Mouse (Mus musculus) hindbrain, embryonic 10.5 days (tissue): ENCODE results near the gene Arvcf. TPM values are rescaled to one million over a fixed set of nuclear protein-coding genes. Genes with fewer than 3 reads are reported as not detected.

ENCODE experiments used
- DNase-seq: peaks from one replicate; pipeline ENCODE4 v3.0.0-alpha.2; 2017; ENCODE audit warnings: low spot score
- H3K27ac ChIP-seq: fragments of 300-500 bp; sonication (generic); 2 replicates; pipeline ENCODE4 v1.5.1; 2016; ENCODE audit warnings: mild to moderate bottlenecking, moderate library complexity
- H3K27me3 ChIP-seq: fragments of 300-500 bp; sonication (generic); 2 replicates; pipeline ENCODE4 v1.6.1; 2016; ENCODE audit warnings: mild to moderate bottlenecking; ENCODE audit not compliant: poor library complexity, insufficient read depth, severe bottlenecking
- H3K36me3 ChIP-seq: fragments of 300-500 bp; sonication (generic); 2 replicates; pipeline ENCODE4 v1.6.1; 2016; ENCODE audit warnings: mild to moderate bottlenecking, moderate library complexity
- H3K4me1 ChIP-seq: fragments of 300-500 bp; sonication (generic); replicated peaks from 2 replicates; pipeline ENCODE4 v1.6.1; 2016; ENCODE audit warnings: mild to moderate bottlenecking
- H3K4me3 ChIP-seq: fragments of 300-500 bp; sonication (generic); 2 replicates; pipeline ENCODE4 v1.5.1; 2016; ENCODE audit warnings: mild to moderate bottlenecking, moderate library complexity
- H3K9me3 ChIP-seq: fragments of 300-500 bp; sonication (generic); 2 replicates; pipeline ENCODE4 v1.6.1; 2016; ENCODE audit warnings: mild to moderate bottlenecking, moderate library complexity
- WGBS: fragments of 180-500 bp; shearing (Covaris S2); methylation state at CpG from one replicate; pipeline ENCODE4 v1.1.7; 2016; 5-methylcytosine and 5-hydroxymethylcytosine counted together
- polyA plus RNA-seq: library from polyadenylated mRNA; unstranded; fragments of >200 nt; fragmentation: Nextera tagmentation; extraction: Ambion mirVana; gene quantifications from 2 replicates; pipeline ENCODE4 v1.2.1, GENCODE M21; 2016

Gene Arvcf
- polyA plus RNA-seq, 1 experiment from 2014 or later: 115 TPM

DNA sequence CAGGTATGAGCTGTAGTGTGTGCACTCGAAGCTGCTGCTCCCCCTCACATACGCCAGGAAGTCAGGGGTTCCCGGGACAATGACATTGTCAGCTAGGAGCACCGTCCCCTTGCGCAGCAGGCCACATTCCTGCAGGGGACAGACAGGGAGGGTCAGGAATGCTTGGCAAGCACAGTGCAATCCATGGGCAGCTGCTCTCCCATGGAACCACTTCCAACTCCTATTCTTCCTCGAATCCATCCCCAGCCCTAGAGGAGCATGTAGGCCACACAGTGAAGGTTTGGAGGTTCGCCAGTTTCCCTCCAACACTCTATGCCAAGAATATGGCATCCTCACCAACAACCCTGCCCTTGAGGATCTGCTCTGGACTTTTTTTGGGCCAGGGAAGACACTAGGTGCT is 59.9 kb downstream of the Arvcf start:
- Histone ChIP-seq H3K9me3 (no peaks in the 10 kb centered on the region), H3K36me3 (peaks cover 87% of the 10 kb centered on the region), H3K27ac (peak overlapping the region; percentile 40), H3K4me3 (no peak overlapping the region), H3K27me3 (no peaks in the 10 kb centered on the region), H3K4me1 (peaks cover 64% of the 10 kb centered on the region)
- DNase-seq: no peak
- 79% methylated on average over 7 of the region's 7 CpGs for WGBS

DNA sequence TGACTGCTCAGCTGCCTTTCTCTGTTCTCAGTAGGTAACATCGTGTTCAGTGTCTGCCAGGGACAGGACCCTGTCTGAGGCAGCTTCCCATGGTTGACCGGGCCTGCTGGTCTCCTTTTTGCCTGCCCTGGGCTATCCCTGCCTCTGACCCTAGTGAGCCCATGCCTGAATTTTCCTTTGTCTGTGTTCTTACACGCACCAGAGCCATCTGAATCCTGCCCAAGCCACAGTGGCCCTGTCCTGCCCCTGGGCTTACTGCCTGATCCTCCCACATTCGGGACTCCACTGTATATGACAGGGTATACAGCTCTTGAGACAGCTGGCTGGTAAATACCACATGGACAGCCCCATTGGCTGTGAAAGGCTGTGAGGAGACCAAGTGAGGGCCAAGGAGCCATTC is 61.8 kb downstream of the Arvcf start:
- WGBS: 66% methylated on average over 4 of the region's 4 CpGs
- no peaks in the 10 kb centered on the region for H3K9me3 ChIP-seq
- DNase-seq: no peak
- H3K27ac ChIP-seq: peak overlapping the region; percentile 60
- peaks cover 57% of the 10 kb centered on the region for H3K4me1 ChIP-seq
- H3K4me3 ChIP-seq: no peak overlapping the region
- H3K36me3 ChIP-seq: peaks cover 81% of the 10 kb centered on the region
- H3K27me3 ChIP-seq: no peaks in the 10 kb centered on the region

DNA sequence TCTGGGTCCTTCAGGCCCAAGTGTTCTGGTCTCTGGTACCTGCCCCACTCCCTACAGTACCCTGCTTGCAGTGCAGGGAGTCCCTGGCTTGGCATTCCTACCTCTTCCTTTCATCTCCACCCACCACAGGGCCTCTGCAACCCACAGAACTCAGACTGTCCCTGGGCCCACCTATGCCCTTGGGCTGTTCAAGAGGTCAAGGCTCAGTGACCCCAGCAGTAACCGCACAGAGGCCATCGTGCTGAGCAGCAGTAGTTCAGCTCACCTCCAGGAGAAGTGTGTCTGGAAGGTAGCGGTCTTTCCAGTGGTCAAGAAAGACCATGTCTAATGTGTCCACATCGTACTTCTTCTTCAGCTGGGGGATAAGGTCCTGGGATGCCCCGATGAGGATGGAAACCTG is 62.4 kb downstream of the Arvcf start:
- Histone ChIP-seq H3K27ac (peak overlapping the region; percentile 60; the same call in 1 of the 2 replicates), H3K27me3 (no peaks in the 10 kb centered on the region), H3K9me3 (no peaks in the 10 kb centered on the region), H3K4me3 (no peak overlapping the region), H3K4me1 (peaks cover 52% of the 10 kb centered on the region), H3K36me3 (peaks cover 81% of the 10 kb centered on the region)
- DNase-seq: no peak
- 79% methylated on average over 5 of the region's 5 CpGs for WGBS

DNA sequence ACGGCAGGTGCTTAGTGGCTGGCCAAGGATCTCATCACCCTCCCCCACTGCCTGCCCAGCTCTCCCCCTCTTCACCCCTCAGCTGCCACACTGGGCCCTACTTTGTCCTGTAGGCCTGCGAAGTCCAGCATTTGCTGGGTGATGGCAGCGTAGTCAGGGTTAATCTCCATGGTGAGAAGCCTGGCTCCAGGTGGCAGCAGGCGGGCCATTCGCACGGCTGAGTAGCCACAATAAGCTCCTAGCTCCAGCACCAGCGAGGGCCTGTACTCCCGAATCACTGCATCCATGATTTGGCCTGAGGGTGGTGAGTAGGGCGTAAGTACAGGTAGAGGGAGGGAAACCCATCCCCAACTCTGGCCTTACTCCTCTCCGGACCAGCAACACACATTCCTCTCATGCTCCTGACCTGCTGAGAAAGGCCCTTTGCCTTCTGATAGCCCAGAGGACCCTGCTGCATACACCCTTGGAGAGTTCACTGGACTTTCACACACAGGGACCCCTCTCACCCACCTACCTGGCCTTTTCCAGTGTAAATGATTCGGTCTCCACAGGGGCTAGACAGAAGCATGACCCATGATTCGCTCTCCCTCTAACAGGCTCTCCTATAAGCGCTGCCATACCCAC is 63.2 kb downstream of the Arvcf start:
- H3K4me1 ChIP-seq: peaks cover 45% of the 10 kb centered on the region
- no peaks in the 10 kb centered on the region for H3K9me3 ChIP-seq
- no peak overlapping the region for H3K4me3 ChIP-seq
- H3K27me3 ChIP-seq: no peaks in the 10 kb centered on the region
- H3K36me3 ChIP-seq: peaks cover 80% of the 10 kb centered on the region
- no peak for DNase-seq
- 70% methylated on average over 13 of the region's 13 CpGs for WGBS
- H3K27ac ChIP-seq: peak overlapping the region; percentile 60

DNA sequence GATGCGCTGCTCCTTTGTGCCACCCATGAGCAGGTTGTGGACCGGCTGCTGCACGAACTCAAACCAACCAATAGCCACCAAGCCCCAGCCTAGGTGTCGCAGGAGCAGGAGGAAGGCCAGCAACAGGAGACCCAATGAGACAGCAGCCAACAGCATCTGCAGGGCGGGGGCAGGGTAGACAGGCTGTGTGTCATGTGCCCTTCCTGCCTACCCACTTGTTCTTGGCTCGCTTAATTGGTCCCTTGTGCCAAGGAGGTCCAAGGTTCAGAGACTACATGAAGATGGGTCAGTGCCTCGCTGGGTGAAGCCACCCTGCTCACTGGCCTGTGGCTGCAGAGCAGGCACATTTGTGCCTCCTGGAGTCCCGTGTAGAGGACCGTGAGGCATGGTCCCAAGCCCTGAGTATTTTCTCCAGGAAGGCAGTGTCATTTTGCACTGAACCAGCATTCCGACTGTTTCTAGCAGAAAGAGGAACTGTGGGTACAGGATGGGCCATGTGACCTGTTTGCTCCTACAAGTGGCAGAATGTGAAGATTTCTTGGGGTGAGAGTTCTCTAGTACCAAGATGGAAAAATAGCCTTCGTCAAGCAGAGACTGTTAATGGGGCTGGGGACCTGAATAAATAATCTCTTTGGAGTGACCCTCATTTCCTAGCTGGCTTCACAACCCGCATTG is 64.0 kb downstream of the Arvcf start:
- peaks cover 73% of the 10 kb centered on the region for H3K36me3 ChIP-seq
- H3K9me3 ChIP-seq: no peaks in the 10 kb centered on the region
- peak overlapping the region; percentile 60; the same call in 1 of the 2 replicates for H3K27ac ChIP-seq
- no peaks in the 10 kb centered on the region for H3K27me3 ChIP-seq
- peaks cover 48% of the 10 kb centered on the region for H3K4me1 ChIP-seq
- no peak for DNase-seq
- no peak overlapping the region for H3K4me3 ChIP-seq
- 84% methylated on average over 12 of the region's 12 CpGs for WGBS

DNA sequence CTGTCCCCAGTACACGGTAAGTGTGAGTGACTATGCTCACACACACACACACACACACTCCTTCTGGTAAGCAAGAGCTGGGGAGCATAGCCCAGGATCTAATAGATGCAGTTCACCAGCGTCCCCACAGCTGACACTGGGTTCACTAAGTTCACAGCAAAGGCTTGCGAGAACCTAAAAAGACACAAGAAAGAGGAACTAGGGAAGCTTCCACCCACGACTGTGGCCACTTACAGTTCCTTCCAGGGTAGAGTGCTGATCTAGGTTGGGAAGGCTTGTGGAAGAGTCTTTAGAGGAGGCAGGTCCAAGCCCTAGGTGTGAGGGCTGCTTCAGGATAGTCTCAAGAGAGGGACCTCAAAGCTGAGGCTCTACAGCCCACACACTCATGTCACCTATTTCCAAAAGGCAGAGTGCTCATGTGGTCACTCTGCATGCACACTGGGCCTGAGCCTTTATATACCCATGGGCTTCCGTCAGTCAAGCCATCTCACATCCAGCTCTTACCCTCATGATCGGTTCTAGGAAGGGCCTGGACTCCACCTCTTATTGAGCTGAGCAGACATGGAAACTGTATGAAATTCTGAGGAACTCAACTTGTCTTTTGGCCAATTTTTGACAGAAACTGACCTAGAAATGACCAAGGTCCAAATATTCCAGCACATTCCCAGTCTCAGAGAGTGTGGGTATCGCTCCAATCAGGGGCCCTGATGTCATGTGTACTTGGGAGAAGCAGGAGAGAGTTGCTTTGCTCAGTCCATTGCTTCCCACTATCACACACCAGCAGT is 65.2 kb downstream of the Arvcf start:
- H3K4me1 ChIP-seq: peaks cover 44% of the 10 kb centered on the region
- WGBS: 90% methylated on average over 7 of the region's 7 CpGs
- H3K9me3 ChIP-seq: no peaks in the 10 kb centered on the region
- peaks cover 70% of the 10 kb centered on the region for H3K36me3 ChIP-seq
- DNase-seq: no peak
- H3K4me3 ChIP-seq: no peak overlapping the region
- no peak overlapping the region for H3K27ac ChIP-seq
- no peaks in the 10 kb centered on the region for H3K27me3 ChIP-seq

DNA sequence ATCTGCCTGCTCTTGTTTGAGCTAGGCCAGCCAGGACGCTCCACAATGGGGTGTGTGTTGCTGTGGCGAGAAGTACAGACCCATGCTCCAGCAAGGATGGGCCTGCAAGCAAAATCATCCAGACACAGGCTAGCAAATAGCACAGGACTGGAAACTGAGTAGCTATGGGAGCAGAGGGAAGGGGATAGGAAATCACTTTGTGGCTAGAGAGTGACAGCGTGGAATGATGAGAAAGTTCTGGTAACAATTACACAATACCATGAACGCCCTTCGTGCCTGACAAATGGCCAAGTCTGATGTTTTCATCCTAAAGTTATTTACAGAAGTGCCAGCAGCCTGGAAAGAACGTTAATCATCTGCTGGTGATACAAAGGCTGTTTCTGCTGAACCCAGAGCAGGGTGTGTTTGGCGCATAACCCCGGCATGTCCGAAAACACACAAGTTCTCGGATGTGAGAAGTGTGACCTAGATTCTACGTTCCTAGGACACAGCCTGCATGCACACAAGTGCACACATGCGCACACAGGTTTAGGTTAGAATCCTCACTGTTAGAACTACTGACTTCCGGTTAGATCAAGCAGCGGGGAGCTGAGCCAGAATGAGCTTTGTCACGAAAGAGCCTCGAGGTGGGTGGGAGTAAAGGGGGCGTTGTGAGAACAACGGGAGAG is 68.2 kb downstream of the Arvcf start:
- WGBS: 83% methylated on average over 18 of the region's 18 CpGs
- Histone ChIP-seq H3K27ac (no peak overlapping the region), H3K4me1 (peaks cover 17% of the 10 kb centered on the region), H3K4me3 (no peak overlapping the region), H3K36me3 (peaks cover 62% of the 10 kb centered on the region), H3K9me3 (no peaks in the 10 kb centered on the region), H3K27me3 (no peaks in the 10 kb centered on the region)
- DNase-seq: no peak

DNA sequence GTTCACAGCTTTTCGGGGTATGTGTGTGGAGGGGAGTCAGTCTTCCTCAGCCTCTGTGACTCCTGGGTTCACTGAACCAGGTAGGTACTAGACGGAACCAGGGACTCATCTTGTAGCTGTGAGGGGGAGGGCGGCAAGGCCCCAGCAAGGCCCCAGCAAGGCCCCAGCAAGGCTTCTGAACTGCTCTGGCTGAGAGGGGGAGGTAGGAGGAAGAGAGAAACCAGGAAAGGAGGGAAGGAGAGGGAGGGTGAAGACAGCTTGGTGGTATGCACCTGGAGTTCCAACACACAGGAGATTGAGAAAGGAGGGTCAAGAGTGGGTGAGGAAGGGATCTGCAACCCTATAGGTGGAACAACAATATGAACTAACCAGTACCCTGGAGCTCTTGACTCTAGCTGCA is 68.9 kb downstream of the Arvcf start:
- peaks cover 11% of the 10 kb centered on the region; the same call in 1 of the 2 replicates for H3K4me1 ChIP-seq
- 90% methylated on average over 3 of the region's 3 CpGs for WGBS
- DNase-seq: no peak
- no peaks in the 10 kb centered on the region for H3K27me3 ChIP-seq
- H3K4me3 ChIP-seq: no peak overlapping the region
- peaks cover 59% of the 10 kb centered on the region for H3K36me3 ChIP-seq
- H3K9me3 ChIP-seq: no peaks in the 10 kb centered on the region
- no peak overlapping the region for H3K27ac ChIP-seq

DNA sequence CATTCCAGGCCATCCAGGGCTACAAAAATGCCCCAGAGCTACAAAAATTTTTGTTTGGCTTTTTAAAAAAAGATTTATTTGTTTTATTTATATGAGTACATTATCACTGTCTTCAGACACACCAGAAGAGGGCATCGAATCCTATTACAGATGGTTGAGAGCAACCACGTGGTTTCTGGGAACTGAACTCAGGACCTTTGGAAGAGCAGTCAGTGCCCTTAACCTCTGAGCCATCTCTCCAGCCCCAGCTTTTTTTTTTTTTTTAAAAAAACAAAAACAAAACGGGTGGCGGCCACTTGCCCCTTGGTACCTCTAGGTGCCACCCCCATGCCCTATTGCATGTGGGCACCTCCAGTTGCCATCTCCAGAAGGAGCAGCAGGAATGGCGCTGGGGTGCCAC is 69.5 kb downstream of the Arvcf start:
- WGBS: 91% methylated on average over 5 of the region's 5 CpGs
- Histone ChIP-seq H3K4me3 (no peak overlapping the region), H3K36me3 (peaks cover 62% of the 10 kb centered on the region), H3K4me1 (peaks cover 8% of the 10 kb centered on the region; the same call in 1 of the 2 replicates), H3K27ac (no peak overlapping the region), H3K9me3 (no peaks in the 10 kb centered on the region), H3K27me3 (no peaks in the 10 kb centered on the region)
- no peak for DNase-seq

DNA sequence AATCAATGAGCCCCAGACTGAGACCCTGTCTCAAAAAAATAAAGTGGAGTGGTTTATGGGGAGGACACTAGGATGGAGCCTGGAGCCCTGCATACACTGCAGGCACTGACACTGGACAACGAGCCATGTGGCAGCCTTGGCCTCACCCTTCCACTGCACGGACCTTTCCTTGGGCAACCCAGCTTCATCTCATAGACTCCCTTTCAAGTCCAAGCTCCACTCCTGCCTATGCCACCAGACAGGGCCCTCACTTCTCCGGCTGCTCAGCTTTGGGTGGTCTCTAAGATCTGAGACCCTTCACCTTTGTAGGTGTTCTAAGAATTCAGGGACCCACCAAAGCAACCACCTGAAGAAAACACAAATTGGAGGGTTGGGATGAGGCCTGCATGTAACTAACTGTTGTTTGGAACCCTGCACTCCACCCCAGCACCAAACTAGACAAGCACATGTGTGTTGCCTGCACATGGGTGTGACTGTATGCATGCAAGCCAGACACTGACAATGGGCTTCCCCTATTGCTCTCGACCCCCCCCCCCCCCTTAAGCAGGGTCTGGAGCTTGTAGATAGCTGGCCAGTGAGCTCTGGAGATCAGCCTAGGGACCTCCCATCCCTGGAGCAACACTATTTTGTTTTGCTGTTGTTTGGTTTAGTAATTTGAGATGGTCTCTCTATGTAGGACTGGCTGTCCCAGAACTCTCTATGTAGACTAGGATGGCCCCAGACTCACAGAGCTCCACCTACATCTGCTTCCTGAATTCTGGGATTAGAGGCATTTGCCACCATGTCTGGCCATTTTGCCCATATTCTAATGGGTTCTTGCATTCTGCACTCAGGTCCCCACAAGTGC is 71.0 kb downstream of the Arvcf start:
- Histone ChIP-seq H3K9me3 (no peaks in the 10 kb centered on the region), H3K4me1 (peaks cover 10% of the 10 kb centered on the region; the same call in 1 of the 2 replicates), H3K27me3 (no peaks in the 10 kb centered on the region), H3K4me3 (no peak overlapping the region), H3K27ac (no peak overlapping the region), H3K36me3 (peaks cover 65% of the 10 kb centered on the region)
- 83% methylated on average over 4 of the region's 4 CpGs for WGBS
- DNase-seq: no peak

DNA sequence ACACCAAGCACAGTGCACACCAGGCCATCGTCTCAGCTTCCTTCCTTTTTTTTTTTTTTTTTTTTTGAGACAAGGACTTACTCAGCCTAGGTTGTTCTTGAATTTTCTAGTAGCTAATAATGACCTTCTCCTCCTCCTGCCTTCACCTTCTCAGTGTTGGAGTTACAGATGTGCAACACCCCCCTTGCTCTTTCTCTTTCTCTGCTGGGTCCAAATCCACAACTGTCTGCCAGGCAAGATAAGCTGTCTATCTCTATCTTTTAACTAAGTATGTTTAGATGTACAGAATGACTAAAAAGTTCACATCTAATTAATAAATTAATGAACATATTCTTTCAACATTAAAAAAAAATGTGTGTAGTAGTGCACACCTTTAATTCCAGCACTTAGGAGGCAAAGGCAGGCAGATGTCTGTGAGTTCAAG is 71.6 kb downstream of the Arvcf start:
- no peaks in the 10 kb centered on the region for H3K27me3 ChIP-seq
- 91% methylated on average over 1 of the region's 1 CpGs for WGBS
- no peak for DNase-seq
- H3K4me1 ChIP-seq: peaks cover 14% of the 10 kb centered on the region; the same call in 1 of the 2 replicates
- no peak overlapping the region for H3K27ac ChIP-seq
- no peaks in the 10 kb centered on the region for H3K9me3 ChIP-seq
- no peak overlapping the region for H3K4me3 ChIP-seq
- peaks cover 62% of the 10 kb centered on the region for H3K36me3 ChIP-seq

DNA sequence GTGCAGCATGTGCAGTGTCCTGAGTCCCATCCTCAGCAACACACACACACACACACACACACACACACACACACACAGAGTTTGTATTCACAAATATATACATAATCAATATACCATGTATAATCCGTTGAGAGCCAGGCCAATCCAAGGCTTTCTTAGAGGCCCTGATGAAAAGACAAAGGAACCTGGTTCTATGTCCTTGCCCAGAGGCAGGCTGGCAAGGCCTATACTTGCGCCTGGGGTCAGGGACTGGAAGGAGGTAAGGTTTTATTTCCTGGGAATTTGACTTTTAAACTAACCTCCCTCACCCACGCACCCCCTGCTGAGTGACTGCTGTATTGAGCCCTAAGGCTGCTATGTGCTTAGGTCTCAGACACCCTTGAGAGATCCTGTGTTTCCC is 72.6 kb downstream of the Arvcf start:
- no peaks in the 10 kb centered on the region for H3K27me3 ChIP-seq
- 66% methylated on average over 3 of the region's 3 CpGs for WGBS
- no peak for DNase-seq
- H3K27ac ChIP-seq: no peak overlapping the region
- H3K4me1 ChIP-seq: peaks cover 23% of the 10 kb centered on the region
- no peak overlapping the region for H3K4me3 ChIP-seq
- peaks cover 52% of the 10 kb centered on the region for H3K36me3 ChIP-seq
- no peaks in the 10 kb centered on the region for H3K9me3 ChIP-seq
